Mouse (Mus musculus) midbrain, postnatal 0 days (tissue): ENCODE measurements around the gene Prkd2. TPM values are rescaled to one million over a fixed set of nuclear protein-coding genes. Genes with fewer than 3 reads are reported as not detected.
A peak's percentile ranks its signal among the peaks of the same experiment; 100 is the strongest.

Experiments
- ATAC-seq: fragments of 200-750 bp; cut with Nextera tagmentation; 2 replicates; pipeline ENCODE4 v1.8.0; 2017; ENCODE audit warnings: moderate number of reproducible peaks, mild to moderate bottlenecking, moderate TSS enrichment, moderate library complexity; ENCODE audit not compliant: low FRiP score
- DNase-seq: peaks from one replicate; pipeline ENCODE4 v3.0.0-alpha.2; 2015; ENCODE audit warnings: low spot score
- H3K27ac ChIP-seq: fragments of 300-500 bp; sonication (generic); 2 replicates; pipeline ENCODE4 v1.5.1; 2014; ENCODE audit warnings: low read depth, mild to moderate bottlenecking, low read length, mixed read lengths
- H3K27me3 ChIP-seq: fragments of 300-500 bp; sonication (generic); 2 replicates; pipeline ENCODE4 v1.6.1; 2014; ENCODE audit warnings: low read length, control low read depth, mixed read lengths; ENCODE audit not compliant: insufficient read depth
- H3K36me3 ChIP-seq: fragments of 300-500 bp; sonication (generic); 2 replicates; pipeline ENCODE4 v1.6.1; 2014; ENCODE audit warnings: low read length, control low read depth, mixed read lengths; ENCODE audit not compliant: insufficient read depth
- H3K4me1 ChIP-seq: fragments of 300-500 bp; sonication (generic); 2 replicates; pipeline ENCODE4 v1.6.1; 2014; ENCODE audit warnings: mild to moderate bottlenecking, control low read depth, antibody characterized with exemption, low read length, mixed read lengths; ENCODE audit not compliant: insufficient read depth
- H3K4me2 ChIP-seq: fragments of 300-500 bp; sonication (generic); 2 replicates; pipeline ENCODE4 v1.6.1; 2014; ENCODE audit warnings: low read depth, mild to moderate bottlenecking, low read length, mixed read lengths; ENCODE audit not compliant: poor library complexity, severe bottlenecking
- H3K4me3 ChIP-seq: fragments of 300-500 bp; sonication (generic); 2 replicates; pipeline ENCODE4 v1.5.1; 2014; ENCODE audit warnings: low read depth, mild to moderate bottlenecking, low read length, moderate library complexity
- H3K9ac ChIP-seq: fragments of 300-500 bp; sonication (generic); replicated peaks from 2 replicates; pipeline ENCODE4 v1.6.1; 2014; ENCODE audit warnings: mild to moderate bottlenecking, low read length, moderate library complexity, mixed read lengths; ENCODE audit not compliant: poor library complexity, severe bottlenecking
- H3K9me3 ChIP-seq: fragments of 300-500 bp; sonication (generic); 2 replicates; pipeline ENCODE4 v1.6.1; 2016; ENCODE audit warnings: low read length, control low read depth
- CTCF ChIP-seq: IDR thresholded peaks from 2 replicates; pipeline ENCODE4 v1.5.1; 2016; ENCODE audit warnings: antibody characterized with exemption, mild to moderate bottlenecking
- WGBS: fragments of 180-500 bp; shearing (Covaris S2); extraction: QIAGEN DNeasy Blood & Tissue Kit; methylation state at CpG from one replicate; pipeline ENCODE4 v1.1.7; 2014; 5-methylcytosine and 5-hydroxymethylcytosine counted together
- polyA plus RNA-seq: library from polyadenylated mRNA; unstranded; fragments of >200 nt; fragmentation: Nextera tagmentation; extraction: Ambion mirVana; gene quantifications from 2 replicates; pipeline ENCODE4 v1.2.1, GENCODE M21; 2015
- total RNA-seq: library from RNA; depleted of rRNA; stranded (reverse); fragments of >200 nt; gene quantifications from 2 replicates; pipeline ENCODE4 v1.2.3, GENCODE M21; 2014

Gene Prkd2
- total and polyA plus RNA-seq, 2 experiments from 2014 or later = 3.2 to 3.9 TPM

- ATAC-seq = no peak
- no peak for DNase-seq
- 89% methylated on average over 32 of the region's 32 CpGs for WGBS
- peaks cover 9% of the 10 kb centered on the region; the same call in 1 of the 2 replicates for H3K4me1 ChIP-seq
- H3K4me3 ChIP-seq = no peak overlapping the region
- H3K4me2 ChIP-seq = no peak overlapping the region
- no peak for TF ChIP-seq CTCF
- peaks cover 47% of the 10 kb centered on the region for H3K36me3 ChIP-seq
- H3K27me3 ChIP-seq = no peaks in the 10 kb centered on the region
- H3K27ac ChIP-seq = no peak overlapping the region
- no peaks in the 10 kb centered on the region for H3K9me3 ChIP-seq
- H3K9ac ChIP-seq = no peak overlapping the region
Observed at GRCm38 (mm10) chr7:16915461-16916340, 73.0 kb downstream of the Prkd2 start.

GRCm38 (mm10) chr7:16916342-16917265 is 73.9 kb downstream of the Prkd2 start:
- Histone ChIP-seq H3K4me3 (no peak overlapping the region), H3K4me2 (no peak overlapping the region), H3K27ac (0 out of 2 replicates have a peak overlapping the region, but pooled peaks have one; percentile 32), H3K9me3 (no peaks in the 10 kb centered on the region), H3K9ac (no peak overlapping the region; the same call in 1 of the 2 replicates), H3K36me3 (peaks cover 47% of the 10 kb centered on the region), H3K27me3 (no peaks in the 10 kb centered on the region), H3K4me1 (peaks cover 9% of the 10 kb centered on the region; the same call in 1 of the 2 replicates)
- DNase-seq = no peak
- WGBS = 84% methylated on average over 30 of the region's 30 CpGs
- peak; percentile 11; the same call in 1 of the 2 replicates for TF ChIP-seq CTCF
- ATAC-seq = no peak

- WGBS = 86% methylated on average over 11 of the region's 11 CpGs
- Histone ChIP-seq H3K9me3 (no peaks in the 10 kb centered on the region), H3K9ac (no peak overlapping the region), H3K27ac (no peak overlapping the region), H3K27me3 (no peaks in the 10 kb centered on the region), H3K4me1 (peaks cover 9% of the 10 kb centered on the region; the same call in 1 of the 2 replicates), H3K36me3 (peaks cover 47% of the 10 kb centered on the region), H3K4me3 (no peak overlapping the region), H3K4me2 (no peak overlapping the region)
- TF ChIP-seq CTCF = no peak; the same call in 1 of the 2 replicates
- DNase-seq = no peak
- no peak for ATAC-seq
Observed at GRCm38 (mm10) chr7:16917447-16917846, 74.7 kb downstream of the Prkd2 start.

DNA sequence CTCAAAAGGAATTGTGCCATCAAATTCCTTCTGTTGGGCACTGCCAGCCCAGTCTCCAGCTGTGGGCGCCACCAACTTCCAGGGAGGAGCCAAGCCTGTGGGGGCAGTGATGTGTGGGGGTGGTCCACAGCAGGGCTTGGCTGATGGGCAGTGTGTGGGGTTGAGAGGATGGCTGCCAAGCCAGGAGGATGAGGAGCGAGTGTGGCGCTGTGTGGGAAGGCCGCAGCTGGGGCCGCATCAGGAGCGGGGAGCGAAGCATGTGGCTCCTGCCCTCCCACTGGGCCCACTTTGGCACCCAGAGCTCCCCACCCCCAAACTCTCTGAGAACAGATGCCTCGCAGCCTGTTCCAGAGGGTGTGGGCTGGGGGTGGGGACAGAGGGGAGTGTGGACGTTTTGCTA is 75.3 kb downstream of the Prkd2 start:
- WGBS = 69% methylated on average over 9 of the region's 9 CpGs
- H3K36me3 ChIP-seq = peaks cover 47% of the 10 kb centered on the region
- peaks cover 9% of the 10 kb centered on the region; the same call in 1 of the 2 replicates for H3K4me1 ChIP-seq
- ATAC-seq = no peak
- no peaks in the 10 kb centered on the region for H3K9me3 ChIP-seq
- no peak for TF ChIP-seq CTCF
- no peaks in the 10 kb centered on the region for H3K27me3 ChIP-seq
- H3K9ac ChIP-seq = no peak overlapping the region
- no peak overlapping the region for H3K4me3 ChIP-seq
- no peak overlapping the region for H3K27ac ChIP-seq
- H3K4me2 ChIP-seq = no peak overlapping the region
- DNase-seq = peak; percentile 62

GRCm38 (mm10) chr7:16918670-16919069 is 76.0 kb downstream of the Prkd2 start:
- H3K4me3 ChIP-seq = no peak overlapping the region
- WGBS = 71% methylated on average over 3 of the region's 3 CpGs
- peaks cover 47% of the 10 kb centered on the region for H3K36me3 ChIP-seq
- H3K27ac ChIP-seq = no peak overlapping the region
- no peak for TF ChIP-seq CTCF
- no peaks in the 10 kb centered on the region for H3K9me3 ChIP-seq
- H3K27me3 ChIP-seq = no peaks in the 10 kb centered on the region
- DNase-seq = no peak
- H3K9ac ChIP-seq = no peak overlapping the region
- no peak overlapping the region for H3K4me2 ChIP-seq
- peaks cover 9% of the 10 kb centered on the region; the same call in 1 of the 2 replicates for H3K4me1 ChIP-seq
- ATAC-seq = no peak
